Mouse (Mus musculus) midbrain, embryonic 16.5 days (tissue): ENCODE results near the gene Gm20388. TPM values are rescaled to one million over a fixed set of nuclear protein-coding genes. Genes with fewer than 3 reads are reported as not detected.

Experiments used
- ATAC-seq: fragments of 200-750 bp; cut with Nextera tagmentation; 2 replicates; pipeline ENCODE4 v1.8.0; 2017; ENCODE audit warnings: moderate TSS enrichment
- H3K27ac ChIP-seq: fragments of 300-500 bp; sonication (generic); 2 replicates; pipeline ENCODE4 v1.5.1; 2014; ENCODE audit warnings: mild to moderate bottlenecking, low read length, mixed read lengths
- H3K27me3 ChIP-seq: fragments of 300-500 bp; sonication (generic); 2 replicates; pipeline ENCODE4 v1.6.1; 2014; ENCODE audit warnings: low read depth, low read length, mixed read lengths; ENCODE audit not compliant: control insufficient read depth, insufficient read depth
- H3K36me3 ChIP-seq: fragments of 300-500 bp; sonication (generic); 2 replicates; pipeline ENCODE4 v1.6.1; 2014; ENCODE audit warnings: mild to moderate bottlenecking, low read length, moderate library complexity, mixed read lengths; ENCODE audit not compliant: control insufficient read depth, insufficient read depth
- H3K4me1 ChIP-seq: fragments of 300-500 bp; sonication (generic); 2 replicates; pipeline ENCODE4 v1.6.1; 2014; ENCODE audit warnings: mild to moderate bottlenecking, low read length, mixed read lengths; ENCODE audit not compliant: control insufficient read depth, insufficient read depth
- H3K4me2 ChIP-seq: fragments of 300-500 bp; sonication (generic); 2 replicates; pipeline ENCODE4 v1.6.1; 2014; ENCODE audit warnings: mild to moderate bottlenecking, low read length, mixed read lengths
- H3K4me3 ChIP-seq: fragments of 300-500 bp; sonication (generic); 2 replicates; pipeline ENCODE4 v1.5.1; 2014; ENCODE audit warnings: low read depth, mild to moderate bottlenecking, low read length, moderate library complexity, mixed read lengths
- H3K9ac ChIP-seq: fragments of 300-500 bp; sonication (generic); 2 replicates; pipeline ENCODE4 v1.6.1; 2014; ENCODE audit warnings: low read depth, low read length, mixed read lengths
- H3K9me3 ChIP-seq: fragments of 300-500 bp; sonication (generic); replicated peaks from 2 replicates; pipeline ENCODE4 v1.6.1; 2014; ENCODE audit warnings: mild to moderate bottlenecking, low read length, mixed read lengths; ENCODE audit not compliant: control insufficient read depth, poor library complexity, severe bottlenecking
- WGBS: fragments of 180-500 bp; shearing (Covaris S2); extraction: QIAGEN DNeasy Blood & Tissue Kit; methylation state at CpG from one replicate; pipeline ENCODE4 v1.1.7; 2014; 5-methylcytosine and 5-hydroxymethylcytosine counted together
- polyA plus RNA-seq: library from polyadenylated mRNA; unstranded; fragments of >200 nt; fragmentation: Nextera tagmentation; extraction: Ambion mirVana; gene quantifications from 2 replicates; pipeline ENCODE4 v1.2.1, GENCODE M21; 2015

The Gm20388 gene
- polyA plus RNA-seq, 1 experiment from 2014 or later = 7.5 TPM

DNA sequence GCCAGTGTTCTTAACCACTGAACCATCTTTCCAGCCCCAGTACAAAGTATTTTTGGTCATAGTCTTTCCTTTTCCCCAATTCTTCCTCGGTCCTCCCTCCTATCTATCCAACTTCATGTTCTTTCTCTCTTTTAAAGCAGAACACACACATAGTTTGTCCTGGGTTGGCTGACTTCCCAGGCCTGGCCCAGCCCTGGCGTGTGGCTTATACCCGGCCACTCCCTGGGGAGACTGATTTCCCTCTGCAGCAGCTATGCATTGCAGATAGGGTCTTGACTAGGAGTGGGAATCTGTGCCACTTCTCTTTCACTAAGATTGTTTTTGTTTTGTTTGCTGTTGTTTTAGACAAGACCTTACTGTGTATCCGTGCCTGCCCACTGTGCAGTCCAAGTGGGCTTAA, 3160.5 kb downstream of the Gm20388 start:
- WGBS = 77% methylated on average over 4 of the region's 4 CpGs
- Histone ChIP-seq H3K4me1 (peaks cover 9% of the 10 kb centered on the region), H3K9me3 (no peaks in the 10 kb centered on the region), H3K4me3 (no peak overlapping the region), H3K9ac (no peak overlapping the region), H3K36me3 (peaks cover 10% of the 10 kb centered on the region; the same call in 1 of the 2 replicates), H3K27me3 (no peaks in the 10 kb centered on the region), H3K4me2 (no peak overlapping the region), H3K27ac (no peak overlapping the region)
- ATAC-seq = no peak

DNA sequence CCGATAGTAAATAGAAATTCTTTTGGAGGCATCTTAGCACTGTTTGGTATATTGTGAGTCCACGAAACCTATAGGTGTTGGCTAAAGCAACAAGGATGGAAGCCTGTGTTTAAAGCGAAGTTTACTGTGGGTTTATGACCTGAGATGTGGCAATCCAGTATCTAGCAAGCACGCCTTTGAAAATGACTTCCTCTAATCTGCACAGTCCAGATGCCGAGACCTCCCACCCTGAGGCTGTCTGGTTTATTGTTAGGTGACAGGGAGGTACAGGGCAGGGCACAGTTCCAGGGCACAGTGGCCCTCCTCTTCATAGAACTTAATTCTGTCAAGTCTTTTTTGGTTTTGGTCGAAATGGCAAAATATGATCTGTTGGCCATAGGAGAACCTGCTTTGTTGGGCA, 3166.6 kb downstream of the Gm20388 start:
- Histone ChIP-seq H3K27me3 (no peaks in the 10 kb centered on the region), H3K9me3 (no peaks in the 10 kb centered on the region), H3K4me1 (no peaks in the 10 kb centered on the region), H3K27ac (no peak overlapping the region), H3K4me2 (no peak overlapping the region), H3K9ac (no peak overlapping the region), H3K36me3 (peaks cover 26% of the 10 kb centered on the region), H3K4me3 (no peak overlapping the region)
- 93% methylated on average over 6 of the region's 6 CpGs for WGBS
- ATAC-seq = no peak

GRCm38 (mm10) chr8:123082993-123083392, 3172.4 kb downstream of the Gm20388 start:
- no peaks in the 10 kb centered on the region for H3K27me3 ChIP-seq
- no peak overlapping the region for H3K9ac ChIP-seq
- no peaks in the 10 kb centered on the region for H3K4me1 ChIP-seq
- no peak overlapping the region for H3K4me2 ChIP-seq
- no peak overlapping the region for H3K27ac ChIP-seq
- H3K36me3 ChIP-seq = peaks cover 32% of the 10 kb centered on the region
- no peak for ATAC-seq
- no peaks in the 10 kb centered on the region for H3K9me3 ChIP-seq
- no peak overlapping the region for H3K4me3 ChIP-seq
- WGBS = 78% methylated on average over 6 of the region's 6 CpGs

DNA sequence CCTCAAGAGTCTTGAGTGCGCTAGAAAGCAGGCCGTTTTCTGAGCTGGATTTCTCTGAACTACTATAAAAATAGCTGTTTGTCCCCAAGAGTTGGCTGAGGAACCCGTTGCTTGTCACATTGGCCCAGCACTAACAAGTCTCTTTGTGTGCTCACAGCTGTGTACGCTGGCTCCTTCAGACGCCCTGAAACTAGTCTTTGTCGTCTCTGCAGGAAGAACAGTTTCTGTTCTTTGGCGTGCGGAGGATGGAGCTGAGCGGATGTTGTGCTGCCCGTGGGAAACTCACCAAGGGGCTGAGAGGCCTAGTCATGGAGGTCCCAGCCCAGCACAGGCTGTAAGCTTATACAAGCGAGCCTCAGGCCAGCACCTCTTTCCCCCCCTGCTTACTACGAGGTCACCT, 3173.0 kb downstream of the Gm20388 start:
- no peak for ATAC-seq
- Histone ChIP-seq H3K9ac (no peak overlapping the region), H3K4me2 (no peak overlapping the region), H3K9me3 (no peaks in the 10 kb centered on the region), H3K27me3 (no peaks in the 10 kb centered on the region), H3K4me3 (no peak overlapping the region), H3K36me3 (peaks cover 30% of the 10 kb centered on the region), H3K27ac (no peak overlapping the region), H3K4me1 (no peaks in the 10 kb centered on the region)
- WGBS = 84% methylated on average over 12 of the region's 12 CpGs

GRCm38 (mm10) chr8:123087289-123087688, 3176.6 kb downstream of the Gm20388 start:
- Histone ChIP-seq H3K9ac (no peak overlapping the region), H3K36me3 (peaks cover 44% of the 10 kb centered on the region), H3K4me2 (no peak overlapping the region), H3K4me1 (no peaks in the 10 kb centered on the region), H3K27ac (no peak overlapping the region), H3K9me3 (no peaks in the 10 kb centered on the region), H3K27me3 (no peaks in the 10 kb centered on the region), H3K4me3 (no peak overlapping the region)
- WGBS = 89% methylated on average over 9 of the region's 9 CpGs
- no peak for ATAC-seq

DNA sequence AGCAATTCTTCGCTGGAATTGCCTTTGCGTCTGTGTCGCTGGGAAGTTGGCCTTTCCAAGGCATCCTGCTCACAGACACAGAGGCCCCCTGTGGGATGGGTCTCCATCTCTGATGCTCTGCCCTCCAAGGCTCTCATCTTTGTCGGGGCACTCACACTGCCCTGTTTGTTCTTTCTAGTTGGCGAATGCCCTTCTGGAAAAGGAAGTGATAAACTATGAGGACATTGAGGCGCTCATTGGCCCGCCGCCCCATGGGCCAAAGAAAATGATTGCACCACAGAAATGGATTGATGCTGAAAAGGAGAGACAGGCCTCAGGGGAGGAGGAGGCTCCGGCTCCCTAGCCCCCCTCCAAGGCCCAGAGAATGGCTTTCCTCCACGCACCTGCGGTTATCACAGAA, 3186.6 kb downstream of the Gm20388 start:
- no peaks in the 10 kb centered on the region for H3K9me3 ChIP-seq
- peaks cover 5% of the 10 kb centered on the region for H3K4me1 ChIP-seq
- no peak overlapping the region for H3K27ac ChIP-seq
- no peak overlapping the region for H3K4me3 ChIP-seq
- ATAC-seq = no peak
- 92% methylated on average over 11 of the region's 11 CpGs for WGBS
- H3K4me2 ChIP-seq = no peak overlapping the region
- no peak overlapping the region for H3K9ac ChIP-seq
- no peaks in the 10 kb centered on the region for H3K27me3 ChIP-seq
- H3K36me3 ChIP-seq = peaks cover 29% of the 10 kb centered on the region

GRCm38 (mm10) chr8:123097786-123098584, 3187.3 kb downstream of the Gm20388 start:
- H3K27ac ChIP-seq = 0 out of 2 replicates have a peak overlapping the region, but pooled peaks have one; percentile 10

DNA sequence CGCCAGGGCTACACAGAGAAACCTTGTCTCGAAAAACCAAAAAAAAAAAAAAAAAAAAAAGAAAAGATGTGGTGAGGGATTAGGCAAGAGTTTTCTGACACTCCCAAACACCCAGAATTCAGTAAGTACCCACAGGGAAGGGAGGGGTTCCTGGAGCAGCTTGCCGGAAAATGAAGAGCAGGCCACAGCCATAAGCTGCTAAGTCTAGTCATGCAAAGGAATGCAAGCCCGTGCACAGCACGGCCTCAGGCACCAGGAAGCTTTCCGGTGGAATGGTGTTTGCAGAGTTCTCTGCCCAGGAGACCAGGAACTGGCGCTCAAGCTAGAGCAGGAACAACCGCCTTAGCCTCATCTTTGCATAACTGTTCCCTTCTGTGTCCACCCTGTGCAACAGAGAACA, 3189.6 kb downstream of the Gm20388 start:
- Histone ChIP-seq H3K4me1 (peaks cover 16% of the 10 kb centered on the region), H3K27ac (no peak overlapping the region), H3K9me3 (no peaks in the 10 kb centered on the region), H3K4me3 (no peak overlapping the region), H3K4me2 (no peak overlapping the region), H3K36me3 (peaks cover 21% of the 10 kb centered on the region), H3K27me3 (no peaks in the 10 kb centered on the region), H3K9ac (no peak overlapping the region)
- WGBS = 65% methylated on average over 8 of the region's 8 CpGs
- no peak for ATAC-seq

More at GRCm38 (mm10) chr8:123097786-123098584, 3187.3 kb downstream of the Gm20388 start:
- Histone ChIP-seq H3K9ac (no peak overlapping the region), H3K9me3 (no peaks in the 10 kb centered on the region), H3K4me2 (no peak overlapping the region), H3K4me3 (no peak overlapping the region), H3K27me3 (no peaks in the 10 kb centered on the region), H3K36me3 (peaks cover 29% of the 10 kb centered on the region), H3K4me1 (peaks cover 5% of the 10 kb centered on the region)
- ATAC-seq = no peak
- WGBS = 70% methylated on average over 12 of the region's 12 CpGs

DNA sequence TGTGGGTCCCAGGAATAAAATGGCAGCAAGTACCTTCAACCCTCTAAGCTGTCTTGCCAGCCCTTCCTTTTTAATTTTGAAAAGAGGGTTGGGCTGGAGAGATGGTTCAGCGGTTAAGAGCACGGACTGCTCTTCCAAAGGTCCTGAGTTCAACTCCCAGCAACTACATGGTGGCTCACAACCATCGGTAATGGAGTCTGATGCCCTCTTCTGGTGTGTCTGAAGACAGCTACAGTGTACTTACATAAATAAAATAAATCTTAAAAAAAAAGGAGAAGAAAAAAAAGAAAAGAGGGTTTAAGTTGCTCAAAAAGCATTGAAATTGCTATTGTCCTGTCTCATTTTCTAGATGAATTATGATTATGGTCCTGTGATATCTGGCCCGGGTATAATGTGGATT, 3190.6 kb downstream of the Gm20388 start:
- Histone ChIP-seq H3K4me2 (no peak overlapping the region), H3K27me3 (no peaks in the 10 kb centered on the region), H3K4me3 (no peak overlapping the region), H3K9ac (no peak overlapping the region), H3K4me1 (peaks cover 16% of the 10 kb centered on the region), H3K36me3 (peaks cover 22% of the 10 kb centered on the region), H3K27ac (no peak overlapping the region), H3K9me3 (no peaks in the 10 kb centered on the region)
- ATAC-seq = no peak
- 77% methylated on average over 4 of the region's 4 CpGs for WGBS
